Mouse (Mus musculus): ENCODE data around the gene Rnf6.

Gene Rnf6

GRCm38 (mm10) chr5:146220879-146221714 lies at the start of gene Rnf6:
TSS of gene Rnf6 (minus strand) at chr5:146221555.
- peak; percentile 89 for DNase-seq (ENCODE audit: low read depth, low spot score)

DNA sequence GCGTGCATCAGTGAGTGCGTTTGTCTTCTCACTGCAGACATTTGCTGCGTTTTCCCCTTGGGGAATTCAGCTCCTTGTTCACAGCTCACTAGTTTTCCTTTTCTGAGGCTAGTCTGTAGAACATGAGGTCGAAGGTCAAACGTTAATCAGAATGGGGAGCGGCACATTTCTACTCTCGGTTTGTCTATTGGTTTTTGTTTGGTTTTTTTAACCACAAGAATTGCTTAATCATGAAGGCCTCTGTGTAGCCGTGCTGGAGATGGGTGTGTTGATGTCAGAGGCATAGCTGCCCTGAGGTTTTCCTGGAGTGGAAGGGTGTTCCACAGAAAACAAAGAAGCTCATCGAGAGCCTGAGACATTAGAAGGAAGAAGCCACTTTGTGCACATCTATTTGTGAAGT lies 49.2 kb upstream of the Rnf6 start:
- no peak for DNase-seq (ENCODE audit: low read depth, low spot score)

DNA sequence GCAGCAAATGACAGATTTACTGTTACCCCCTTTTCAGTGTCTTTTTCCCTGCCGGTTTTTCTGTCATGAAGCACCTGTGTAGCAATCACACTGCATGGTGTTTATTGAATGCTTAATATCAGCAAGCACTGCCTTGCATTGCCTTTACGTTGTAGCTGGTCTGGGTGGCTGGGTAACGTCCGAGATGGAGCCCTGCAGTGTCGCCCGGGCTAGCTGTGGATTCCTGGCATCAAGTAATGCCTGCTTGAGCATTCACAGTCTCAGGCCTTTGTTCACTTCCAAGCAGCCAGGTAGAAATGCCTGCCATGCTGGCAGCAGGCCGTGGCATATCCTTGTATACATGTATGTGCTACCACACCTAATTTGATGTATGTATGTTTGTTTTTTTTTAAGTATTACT lies 46.4 kb upstream of the Rnf6 start:
- DNase-seq (ENCODE audit: low read depth, low spot score): no peak

DNA sequence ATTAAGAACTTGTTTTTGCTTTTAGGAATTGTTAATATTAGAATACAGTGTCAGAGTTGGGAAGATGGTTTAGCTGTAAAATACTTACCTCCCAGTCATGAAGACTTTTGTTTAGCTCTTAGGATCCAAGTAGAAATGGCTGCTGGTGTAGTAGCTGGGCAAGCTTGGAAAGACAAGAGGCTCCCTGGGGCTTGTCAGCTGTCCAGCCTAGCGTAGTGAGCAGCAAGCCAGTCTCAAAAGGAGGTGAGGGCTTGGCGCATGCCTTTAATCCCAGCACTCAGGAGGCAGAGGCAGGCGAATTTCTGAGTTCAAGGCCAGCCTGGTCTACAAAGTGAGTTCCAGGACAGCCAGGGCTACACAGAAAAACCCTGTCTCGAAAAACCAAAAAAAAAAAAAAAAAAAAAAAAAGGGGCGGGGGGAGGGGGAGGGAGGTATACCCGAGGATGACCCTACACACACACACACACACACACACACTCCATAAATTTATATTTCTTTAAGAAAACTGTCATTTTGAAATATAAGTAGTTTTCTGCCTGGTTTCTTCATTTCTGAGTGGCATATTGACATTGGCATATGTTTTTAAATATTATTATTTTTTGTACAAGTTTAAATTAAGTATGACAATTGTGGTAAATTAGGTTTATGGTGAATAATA lies 44.7 kb upstream of the Rnf6 start:
- DNase-seq (ENCODE audit: low read depth, low spot score): no peak

DNA sequence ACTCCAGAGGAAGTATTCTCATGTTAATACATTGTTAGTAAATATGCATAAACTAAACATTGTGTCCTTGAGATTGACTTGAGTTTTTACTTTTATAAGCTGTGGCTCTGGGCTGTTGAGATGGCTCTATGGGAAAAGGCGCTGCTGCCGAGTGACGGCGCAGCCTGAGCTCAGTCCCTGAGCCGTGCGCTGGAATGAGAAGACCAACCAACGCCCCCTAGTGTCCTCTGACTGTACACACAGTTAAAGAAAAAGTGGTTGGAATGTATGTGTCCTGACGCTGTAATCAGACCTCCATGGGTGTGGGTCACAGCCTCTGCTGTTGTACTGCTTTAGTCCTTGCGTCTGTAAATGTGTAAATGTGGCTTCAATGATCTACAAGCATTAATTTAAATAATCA lies 38.6 kb upstream of the Rnf6 start:
- DNase-seq (ENCODE audit: low read depth, low spot score): no peak

DNA sequence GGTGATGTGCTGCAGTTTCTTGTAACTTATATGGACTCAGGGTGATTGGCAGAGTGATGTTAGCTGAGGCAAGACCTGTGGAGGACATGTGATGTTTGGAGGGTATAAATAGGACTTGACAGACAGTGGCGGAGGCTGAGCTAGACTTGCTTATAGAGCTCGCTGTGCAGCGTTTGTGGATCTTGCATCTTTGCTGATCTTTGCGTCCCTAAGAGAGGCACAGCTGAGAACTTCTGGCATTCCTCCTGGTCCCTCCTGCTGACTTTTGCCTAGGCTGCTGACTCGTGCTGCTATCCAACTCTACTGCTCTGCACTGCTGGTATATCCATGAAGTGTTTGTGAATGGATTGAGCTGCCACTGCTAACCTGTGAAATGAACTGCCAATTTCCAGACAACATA lies 32.3 kb upstream of the Rnf6 start:
- DNase-seq (ENCODE audit: low read depth, low spot score): no peak

DNA sequence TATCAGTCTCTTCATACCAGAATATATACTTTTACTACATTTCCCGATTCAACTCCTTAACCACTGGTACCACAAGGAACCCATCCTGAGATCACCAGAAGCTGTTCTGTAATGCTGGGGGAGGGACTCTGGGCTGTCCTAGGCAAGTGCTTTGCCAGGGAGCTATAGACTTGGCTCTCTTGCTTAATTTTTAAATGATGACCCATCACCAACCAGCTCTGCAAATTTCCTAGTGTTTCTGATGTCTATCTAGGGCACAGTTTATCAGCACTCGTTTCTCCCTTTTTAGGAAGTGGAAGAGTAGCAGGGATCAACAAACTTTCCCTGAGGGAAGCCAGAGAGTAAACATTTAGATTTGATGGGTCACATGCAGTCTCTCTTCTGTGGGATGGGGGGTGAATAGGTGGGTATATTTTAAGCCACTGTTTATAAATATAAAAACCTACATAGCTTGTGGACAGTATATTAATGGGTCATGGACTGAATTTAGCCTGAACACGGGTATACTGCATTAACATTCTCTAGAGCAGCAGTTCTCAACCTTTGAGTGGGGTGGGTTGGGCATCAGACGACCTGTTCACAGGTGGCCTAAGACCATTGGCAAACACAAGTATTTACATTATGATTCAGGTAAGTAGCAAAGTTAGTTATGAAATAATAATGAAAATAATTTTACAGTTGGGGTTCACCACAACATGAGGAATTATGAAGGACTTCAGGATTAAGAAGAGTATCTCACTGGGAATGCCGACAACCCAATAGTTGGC lies 30.5 kb upstream of the Rnf6 start:
- no peak for DNase-seq (ENCODE audit: low read depth, low spot score)

GRCm38 (mm10) chr5:146250369-146251075 lies 29.2 kb upstream of the Rnf6 start:
- DNase-seq (ENCODE audit: low read depth, low spot score): no peak

GRCm38 (mm10) chr5:146248746-146249145 lies 27.4 kb upstream of the Rnf6 start:
- DNase-seq (ENCODE audit: low read depth, low spot score): no peak

DNA sequence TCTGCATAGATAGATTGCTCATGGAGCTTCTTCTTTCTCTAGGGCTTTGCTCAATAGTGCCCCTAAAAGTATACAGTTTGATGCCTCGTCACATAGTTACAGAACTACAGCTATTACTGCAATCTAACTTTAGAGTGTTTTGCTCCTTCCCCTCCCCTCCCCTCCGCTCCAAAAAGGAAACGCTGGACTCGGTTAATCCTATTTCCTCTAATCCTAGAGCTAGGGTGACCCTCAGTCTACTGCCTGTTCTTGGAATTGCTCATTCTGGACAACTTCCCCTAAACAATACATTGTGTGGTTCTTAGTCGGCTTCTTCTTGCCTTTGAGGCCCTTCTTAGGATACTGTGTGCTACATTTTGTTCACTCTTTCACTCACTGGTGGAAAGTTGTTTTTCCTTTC lies 26.4 kb upstream of the Rnf6 start:
- DNase-seq (ENCODE audit: low read depth, low spot score): no peak

DNA sequence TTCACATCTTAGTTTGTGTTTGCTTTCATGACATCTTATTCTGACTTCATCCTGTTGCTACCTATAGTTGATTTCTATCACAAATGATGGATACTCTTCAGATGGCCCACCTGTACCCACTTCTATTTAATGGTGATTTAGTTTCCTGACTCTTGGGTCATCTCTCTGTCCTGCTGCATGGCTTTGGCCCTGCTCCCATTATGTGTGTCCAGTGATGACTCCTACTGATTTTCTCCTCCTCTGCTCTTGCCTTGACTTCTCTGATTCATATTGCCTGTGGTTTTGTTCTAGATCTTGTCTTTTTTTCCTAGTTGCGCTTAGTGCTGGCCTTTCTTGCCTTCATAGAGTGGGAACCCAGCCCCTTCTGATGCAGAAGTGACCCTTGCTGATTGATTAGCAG lies 25.0 kb upstream of the Rnf6 start:
- DNase-seq (ENCODE audit: low read depth, low spot score): no peak

- DNase-seq (ENCODE audit: low read depth, low spot score): no peak
Measured at GRCm38 (mm10) chr5:146245646-146246370, 24.5 kb upstream of the Rnf6 start.

GRCm38 (mm10) chr5:146245193-146245592 lies 23.8 kb upstream of the Rnf6 start:
- no peak for DNase-seq (ENCODE audit: low read depth, low spot score)

DNA sequence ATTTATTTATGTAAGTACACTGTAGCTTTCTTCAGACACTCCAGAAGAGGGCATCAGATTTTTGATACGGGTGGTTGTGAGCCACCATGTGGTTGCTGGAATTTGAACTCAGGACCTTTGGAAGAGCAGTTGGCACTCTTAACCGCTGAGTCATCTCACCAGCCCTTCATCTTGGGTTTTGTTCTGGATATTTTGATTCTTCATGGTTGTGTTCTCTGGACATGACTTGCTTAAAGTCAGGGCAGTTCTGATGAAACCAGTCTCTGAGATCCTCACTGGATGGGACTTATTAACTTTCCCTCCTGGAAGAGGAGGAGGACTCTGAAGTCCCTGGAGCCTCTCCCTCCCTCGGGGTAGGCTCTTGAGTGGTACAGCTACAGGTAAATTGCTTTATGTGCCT lies 19.8 kb upstream of the Rnf6 start:
- DNase-seq (ENCODE audit: low read depth, low spot score): no peak

DNA sequence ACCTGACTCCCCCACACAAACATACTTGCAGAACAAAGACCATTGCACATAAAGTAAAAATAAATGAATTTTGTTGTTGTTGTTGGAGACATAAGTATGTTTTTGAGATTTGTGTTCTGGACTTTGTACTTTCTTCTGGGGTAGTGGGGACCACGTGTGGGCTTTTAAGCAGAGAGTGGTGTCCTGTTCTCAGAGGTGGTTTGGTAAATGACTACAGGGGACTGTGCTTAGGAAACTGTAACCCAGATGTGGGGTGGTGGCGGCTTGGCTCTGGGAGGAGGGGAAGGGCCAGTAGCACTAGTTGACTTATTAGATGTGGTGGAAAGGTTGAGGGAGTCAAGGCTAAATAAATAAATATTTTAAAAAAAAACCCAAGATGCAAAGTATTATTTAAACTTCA lies 19.4 kb upstream of the Rnf6 start:
- no peak for DNase-seq (ENCODE audit: low read depth, low spot score)

- DNase-seq (ENCODE audit: low read depth, low spot score): no peak
Measured at GRCm38 (mm10) chr5:146238274-146238673, 16.9 kb upstream of the Rnf6 start.

DNA sequence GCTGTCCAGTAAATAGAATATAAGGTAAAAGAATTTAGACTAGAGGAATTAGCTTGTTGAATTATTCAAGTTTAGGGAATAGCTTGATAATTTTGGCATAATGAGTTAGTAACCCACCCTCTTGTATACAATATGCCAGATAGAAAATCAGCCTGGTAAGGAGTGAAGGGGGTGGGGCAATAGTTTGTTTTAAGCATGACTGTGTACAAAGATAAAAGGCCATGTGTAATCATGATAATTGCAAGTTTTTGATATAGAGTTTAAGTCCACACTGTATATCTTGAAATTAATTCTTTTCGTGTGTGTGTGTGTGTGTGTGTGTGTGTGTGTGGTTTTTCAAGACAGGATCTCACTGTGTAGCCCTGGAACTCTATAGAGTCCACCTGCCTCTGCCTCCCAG lies 13.0 kb upstream of the Rnf6 start:
- DNase-seq (ENCODE audit: low read depth, low spot score): no peak

GRCm38 (mm10) chr5:146232816-146233215 lies 11.5 kb upstream of the Rnf6 start:
- DNase-seq (ENCODE audit: low read depth, low spot score): no peak

GRCm38 (mm10) chr5:146232056-146232675 lies 10.8 kb upstream of the Rnf6 start:
- no peak for DNase-seq (ENCODE audit: low read depth, low spot score)

DNA sequence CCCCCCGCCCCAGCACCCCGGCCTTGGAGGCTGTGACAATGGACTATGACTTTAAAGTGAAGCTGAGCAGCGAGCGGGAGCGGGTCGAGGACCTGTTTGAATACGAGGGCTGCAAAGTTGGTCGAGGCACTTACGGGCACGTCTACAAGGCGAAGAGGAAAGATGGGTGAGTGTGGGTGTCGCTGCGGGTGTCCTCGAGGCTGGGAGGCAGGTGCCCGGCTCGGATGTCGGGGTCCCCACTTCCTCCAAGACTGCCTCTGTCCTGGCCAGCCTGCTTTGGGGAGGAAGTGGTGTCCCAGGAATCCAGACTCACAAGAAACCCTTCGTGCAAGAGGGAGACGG lies 10.3 kb upstream of the Rnf6 start:
- DNase-seq (ENCODE audit: low read depth, low spot score): no peak

Data from embryo, embryonic 11.5 days (tissue).